Mouse (Mus musculus) liver, postnatal 0 days (tissue): ENCODE results near the gene Pacrg. TPM values are rescaled to one million over a fixed set of nuclear protein-coding genes. Genes with fewer than 3 reads are reported as not detected.

ENCODE experiments used
- ATAC-seq: fragments of 200-750 bp; cut with Nextera tagmentation; 2 replicates; pipeline ENCODE4 v1.8.0; 2017; ENCODE audit warnings: mild to moderate bottlenecking, moderate library complexity
- DNase-seq: peaks from one replicate; pipeline ENCODE4 v3.0.0-alpha.2; 2016
- H3K27ac ChIP-seq: fragments of 300-500 bp; sonication (generic); 2 replicates; pipeline ENCODE4 v1.5.1; 2014; ENCODE audit warnings: antibody characterized with exemption, moderate library complexity, mild to moderate bottlenecking, low read depth
- H3K27me3 ChIP-seq: fragments of 300-500 bp; sonication (generic); 2 replicates; pipeline ENCODE4 v1.6.1; 2014; ENCODE audit warnings: low read length, control low read depth, mixed read lengths; ENCODE audit not compliant: insufficient read depth
- H3K36me3 ChIP-seq: fragments of 300-500 bp; sonication (generic); replicated peaks from 2 replicates; pipeline ENCODE4 v1.6.1; 2014; ENCODE audit warnings: mild to moderate bottlenecking, control low read depth, low read length, moderate library complexity, mixed read lengths; ENCODE audit not compliant: insufficient read depth
- H3K4me1 ChIP-seq: fragments of 300-500 bp; sonication (generic); 2 replicates; pipeline ENCODE4 v1.6.1; 2014; ENCODE audit warnings: antibody characterized with exemption, mild to moderate bottlenecking, control low read depth; ENCODE audit not compliant: insufficient read depth
- H3K4me2 ChIP-seq: fragments of 300-500 bp; sonication (generic); 2 replicates; pipeline ENCODE4 v1.6.1; 2014; ENCODE audit warnings: low read depth, mild to moderate bottlenecking, low read length, moderate library complexity, mixed read lengths
- H3K4me3 ChIP-seq: fragments of 300-500 bp; sonication (generic); 2 replicates; pipeline ENCODE4 v1.5.1; 2014; ENCODE audit warnings: low read depth, low read length
- H3K9ac ChIP-seq: fragments of 300-500 bp; sonication (generic); replicated peaks from 2 replicates; pipeline ENCODE4 v1.6.1; 2014; ENCODE audit warnings: mild to moderate bottlenecking, moderate library complexity
- H3K9me3 ChIP-seq: fragments of 300-500 bp; sonication (generic); 2 replicates; pipeline ENCODE4 v1.6.1; 2016; ENCODE audit warnings: mild to moderate bottlenecking, control low read depth, low read length, mixed read lengths
- CTCF ChIP-seq: sonication (generic); IDR thresholded peaks from 2 replicates; pipeline ENCODE4 v1.5.1; 2016; ENCODE audit warnings: antibody characterized with exemption, low read depth
- EP300 ChIP-seq: IDR thresholded peaks from 2 replicates; pipeline ENCODE4 v1.6.1; 2016; ENCODE audit warnings: antibody characterized with exemption, low read depth, mild to moderate bottlenecking
- WGBS: fragments of 180-500 bp; shearing (Covaris S2); extraction: QIAGEN DNeasy Blood & Tissue Kit; methylation state at CpG from one replicate; pipeline ENCODE4 v1.1.7; 2014; ENCODE audit not compliant: insufficient replicate concordance; 5-methylcytosine and 5-hydroxymethylcytosine counted together
- polyA plus RNA-seq: library from polyadenylated mRNA; unstranded; fragments of >200 nt; fragmentation: Nextera tagmentation; extraction: Ambion mirVana; gene quantifications from 2 replicates; pipeline ENCODE4 v1.2.1, GENCODE M21; 2015

Pacrg gene
- polyA plus RNA-seq, 1 experiment from 2014 or later, result not detected

- Histone ChIP-seq H3K9ac (no peak overlapping the region), H3K4me1 (no peaks in the 10 kb centered on the region), H3K27me3 (no peaks in the 10 kb centered on the region), H3K4me2 (no peak overlapping the region), H3K36me3 (no peaks in the 10 kb centered on the region), H3K4me3 (no peak overlapping the region), H3K27ac (peak overlapping the region; percentile 71; the same call in 1 of the 2 replicates), H3K9me3 (no peaks in the 10 kb centered on the region)
- ATAC-seq, result no peak
- 73% methylated on average over 9 of the region's 9 CpGs for WGBS
- DNase-seq, result no peak
- TF ChIP-seq CTCF, result no peak
- no peak for TF ChIP-seq EP300
Observed at GRCm38 (mm10) chr17:10389740-10390139, 450.4 kb downstream of the Pacrg start.

DNA sequence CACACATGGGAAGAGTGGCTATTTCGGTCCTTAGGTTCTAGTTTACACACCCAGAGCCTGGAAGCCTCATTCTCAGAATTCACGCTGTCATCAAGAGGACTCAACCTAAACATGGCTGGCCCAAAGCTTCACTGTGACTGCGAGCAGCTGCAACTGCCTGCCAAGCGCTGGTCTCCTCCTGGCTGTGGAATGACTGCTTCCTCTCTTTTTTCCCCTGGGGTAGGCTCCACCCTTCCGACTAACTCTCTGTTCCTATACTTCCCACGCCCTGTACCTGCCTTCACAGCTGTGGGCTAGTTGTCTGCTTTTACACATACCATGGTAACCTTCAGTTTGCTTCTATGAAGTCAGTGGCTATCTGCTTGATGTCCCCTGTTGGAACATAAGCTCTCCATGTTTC is 453.6 kb downstream of the Pacrg start:
- Histone ChIP-seq H3K27me3 (no peaks in the 10 kb centered on the region), H3K4me2 (no peak overlapping the region), H3K36me3 (no peaks in the 10 kb centered on the region), H3K9ac (no peak overlapping the region), H3K4me1 (no peaks in the 10 kb centered on the region), H3K9me3 (no peaks in the 10 kb centered on the region), H3K27ac (no peak overlapping the region), H3K4me3 (no peak overlapping the region)
- TF ChIP-seq EP300 (no peak), CTCF (no peak)
- DNase-seq (no peak), ATAC-seq (no peak)
- WGBS, result 55% methylated on average over 6 of the region's 6 CpGs

GRCm38 (mm10) chr17:10383406-10383805 is 456.7 kb downstream of the Pacrg start:
- no peak overlapping the region for H3K4me2 ChIP-seq
- no peak overlapping the region for H3K4me3 ChIP-seq
- ATAC-seq, result peak; percentile 31
- no peaks in the 10 kb centered on the region for H3K9me3 ChIP-seq
- 62% methylated on average over 6 of the region's 6 CpGs for WGBS
- H3K4me1 ChIP-seq, result no peaks in the 10 kb centered on the region
- no peak for DNase-seq
- TF ChIP-seq CTCF, result no peak
- TF ChIP-seq EP300, result no peak
- no peaks in the 10 kb centered on the region for H3K27me3 ChIP-seq
- H3K9ac ChIP-seq, result no peak overlapping the region
- H3K36me3 ChIP-seq, result no peaks in the 10 kb centered on the region
- no peak overlapping the region for H3K27ac ChIP-seq

DNA sequence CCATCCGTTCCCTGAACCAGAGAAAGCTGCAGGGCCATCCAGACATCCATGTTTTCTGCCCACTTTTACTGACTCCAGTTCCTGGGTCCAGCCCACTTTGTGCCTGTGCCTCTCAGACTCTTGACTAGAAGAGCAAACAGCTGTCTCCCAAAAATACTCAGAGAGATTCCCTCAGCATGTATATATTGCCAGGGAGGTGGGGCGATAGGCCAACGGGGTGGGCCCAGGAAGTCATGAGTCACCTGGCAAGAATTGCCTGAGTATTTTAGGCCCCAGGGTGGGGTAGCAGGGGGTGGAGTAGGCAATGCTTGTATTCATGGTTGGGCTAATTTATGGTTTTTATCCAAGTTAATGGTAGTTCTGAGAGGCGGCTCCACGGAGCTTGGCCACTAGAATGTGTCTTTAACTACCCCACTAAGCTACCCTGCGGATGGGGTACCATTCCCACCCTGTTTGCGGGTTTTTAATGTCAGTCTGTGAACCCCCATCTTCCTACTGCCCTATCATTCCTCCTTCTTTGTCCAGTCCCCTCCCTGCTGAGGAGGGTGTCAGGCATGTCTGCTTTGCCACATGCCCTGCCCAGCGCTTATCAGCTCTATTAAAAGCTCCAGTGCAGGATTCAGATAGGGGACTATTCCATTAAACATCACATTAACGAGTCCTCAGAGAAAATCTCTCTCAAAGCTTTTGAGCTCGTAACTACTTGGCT is 461.5 kb downstream of the Pacrg start:
- ATAC-seq (no peak), DNase-seq (no peak)
- Histone ChIP-seq H3K4me2 (no peak overlapping the region), H3K27ac (no peak overlapping the region), H3K36me3 (no peaks in the 10 kb centered on the region), H3K4me1 (no peaks in the 10 kb centered on the region), H3K27me3 (no peaks in the 10 kb centered on the region), H3K4me3 (no peak overlapping the region), H3K9me3 (no peaks in the 10 kb centered on the region), H3K9ac (no peak overlapping the region)
- TF ChIP-seq EP300 (no peak), CTCF (no peak)
- 72% methylated on average over 10 of the region's 10 CpGs for WGBS

- TF ChIP-seq EP300, result no peak
- TF ChIP-seq CTCF, result no peak
- no peak overlapping the region for H3K4me2 ChIP-seq
- no peaks in the 10 kb centered on the region for H3K36me3 ChIP-seq
- DNase-seq (no peak), ATAC-seq (no peak)
- WGBS, result 85% methylated on average over 2 of the region's 2 CpGs
- H3K9ac ChIP-seq, result no peak overlapping the region
- H3K4me1 ChIP-seq, result no peaks in the 10 kb centered on the region
- H3K4me3 ChIP-seq, result no peak overlapping the region
- H3K27ac ChIP-seq, result no peak overlapping the region
- H3K27me3 ChIP-seq, result no peaks in the 10 kb centered on the region
- no peaks in the 10 kb centered on the region for H3K9me3 ChIP-seq
Observed at GRCm38 (mm10) chr17:10377606-10378005, 462.5 kb downstream of the Pacrg start.

DNA sequence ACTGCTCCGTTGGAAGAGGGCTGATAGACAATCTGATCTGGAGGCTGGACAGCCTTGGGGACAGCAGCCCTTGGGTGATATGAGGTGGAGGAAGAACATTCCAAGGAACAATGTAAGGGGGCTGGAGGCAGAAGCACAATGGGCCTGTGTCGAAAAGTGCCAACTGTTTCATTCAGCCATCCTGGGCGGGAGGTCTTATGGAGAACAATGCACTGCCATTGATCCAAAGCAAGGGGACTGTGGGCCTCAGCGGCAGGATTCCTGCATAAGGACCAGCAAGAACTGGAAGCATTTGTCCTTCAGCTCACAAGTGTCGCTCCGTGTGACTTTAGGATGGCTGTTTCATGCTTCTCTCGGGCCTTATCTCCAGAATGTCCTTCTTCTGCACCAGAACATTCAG is 465.8 kb downstream of the Pacrg start:
- H3K4me3 ChIP-seq, result no peak overlapping the region
- H3K9me3 ChIP-seq, result no peaks in the 10 kb centered on the region
- no peaks in the 10 kb centered on the region for H3K36me3 ChIP-seq
- DNase-seq (no peak), ATAC-seq (no peak)
- H3K4me2 ChIP-seq, result no peak overlapping the region
- H3K27ac ChIP-seq, result no peak overlapping the region
- H3K27me3 ChIP-seq, result no peaks in the 10 kb centered on the region
- 62% methylated on average over 7 of the region's 7 CpGs for WGBS
- H3K4me1 ChIP-seq, result no peaks in the 10 kb centered on the region
- TF ChIP-seq CTCF (no peak), EP300 (no peak)
- no peak overlapping the region for H3K9ac ChIP-seq
